Mouse (Mus musculus) myocyte (in vitro differentiated cells): ENCODE data around the gene Ahcyl2. TPM values are rescaled to one million over a fixed set of nuclear protein-coding genes. Genes with fewer than 3 reads are reported as not detected.

Experiments
- H3K27me3 ChIP-seq: one replicate; pipeline ENCODE4 v1.6.1; 2011; ENCODE audit not compliant: control insufficient read depth, insufficient read depth, insufficient read length
- H3K36me3 ChIP-seq: one replicate; pipeline ENCODE4 v1.6.1; 2011; ENCODE audit not compliant: control insufficient read depth, insufficient read depth
- H3K4me2 ChIP-seq: one replicate; pipeline ENCODE4 v1.6.1; 2011; ENCODE audit warnings: low read depth, control low read depth
- H3K4me3 ChIP-seq: one replicate; pipeline ENCODE4 v1.5.1; 2011; ENCODE audit warnings: mild to moderate bottlenecking, control low read depth, moderate library complexity
- H3K79me2 ChIP-seq: one replicate; pipeline ENCODE4 v1.6.1; 2011; ENCODE audit not compliant: control insufficient read depth, insufficient read depth
- H3ac ChIP-seq: one replicate; pipeline ENCODE4 v1.6.1; 2011; ENCODE audit not compliant: control insufficient read depth, insufficient read length
- CEBPB ChIP-seq: IDR thresholded peaks from 2 replicates; pipeline ENCODE4 v1.6.1; 2011; ENCODE audit warnings: mild to moderate bottlenecking, moderate library complexity; ENCODE audit not compliant: poor library complexity, insufficient read depth, severe bottlenecking
- E2F4 ChIP-seq: IDR thresholded peaks from one replicate; pipeline ENCODE4 v1.6.1; 2011; ENCODE audit warnings: mild to moderate bottlenecking, control low read depth, moderate library complexity; ENCODE audit not compliant: insufficient read depth
- MAX ChIP-seq: IDR thresholded peaks from one replicate; pipeline ENCODE4 v1.6.1; 2011; ENCODE audit warnings: low read depth, mild to moderate bottlenecking, control low read depth
- MYOD1 ChIP-seq, 3 experiments: IDR thresholded peaks; one replicate each; pipeline ENCODE4 v1.6.1; 2011; ENCODE audit warnings: control low read depth in 2 of 3, low read depth in 2 of 3, mild to moderate bottlenecking in 2 of 3, moderate library complexity in 1 of 3; ENCODE audit not compliant: insufficient read length in 2 of 3, control insufficient read depth in 1 of 3
- MYOG ChIP-seq, 3 experiments: IDR thresholded peaks; one replicate each; pipeline ENCODE4 v1.6.1; 2011; ENCODE audit warnings: control low read depth in 2 of 3, low read depth in 2 of 3, mild to moderate bottlenecking in 2 of 3; ENCODE audit not compliant: insufficient read length in 2 of 3, control insufficient read depth in 1 of 3, insufficient read depth in 1 of 3
- POLR2A ChIP-seq: IDR thresholded peaks from one replicate; pipeline ENCODE4 v1.6.1; 2011; ENCODE audit warnings: low read depth, mild to moderate bottlenecking, control low read depth, moderate library complexity; ENCODE audit not compliant: insufficient read length
- POLR2AphosphoS2 ChIP-seq: IDR thresholded peaks from one replicate; pipeline ENCODE4 v1.6.1; 2011; ENCODE audit warnings: low read depth, control low read depth; ENCODE audit not compliant: insufficient read length
- REST ChIP-seq: IDR thresholded peaks from one replicate; pipeline ENCODE4 v1.6.1; 2011; ENCODE audit warnings: mild to moderate bottlenecking, control low read depth, moderate library complexity; ENCODE audit not compliant: insufficient read depth, insufficient read length
- SRF ChIP-seq: IDR thresholded peaks from one replicate; pipeline ENCODE4 v1.6.1; 2011; ENCODE audit warnings: low read depth; ENCODE audit not compliant: control insufficient read depth, insufficient read length
- TCF12 ChIP-seq: IDR thresholded peaks from one replicate; pipeline ENCODE4 v1.6.1; 2011; ENCODE audit warnings: mild to moderate bottlenecking, control low read depth; ENCODE audit not compliant: poor library complexity, insufficient read depth, severe bottlenecking
- TCF3 ChIP-seq: IDR thresholded peaks from one replicate; pipeline ENCODE4 v1.6.1; 2011; ENCODE audit warnings: low read depth, control low read depth; ENCODE audit not compliant: insufficient read length
- USF1 ChIP-seq: IDR thresholded peaks from one replicate; pipeline ENCODE4 v1.6.1; 2011; ENCODE audit warnings: low read depth, mild to moderate bottlenecking, control low read depth, moderate library complexity
- polyA plus RNA-seq: library from polyadenylated mRNA; unstranded; fragments of >200 nt; fragmentation: generic; extraction: Trizol; gene quantifications from one replicate; pipeline ENCODE4 v1.2.1, GENCODE M21; 2012; ENCODE audit warnings: missing spikeins

The Ahcyl2 gene
- polyA plus RNA-seq, 1 experiment, result 10.1 TPM

DNA sequence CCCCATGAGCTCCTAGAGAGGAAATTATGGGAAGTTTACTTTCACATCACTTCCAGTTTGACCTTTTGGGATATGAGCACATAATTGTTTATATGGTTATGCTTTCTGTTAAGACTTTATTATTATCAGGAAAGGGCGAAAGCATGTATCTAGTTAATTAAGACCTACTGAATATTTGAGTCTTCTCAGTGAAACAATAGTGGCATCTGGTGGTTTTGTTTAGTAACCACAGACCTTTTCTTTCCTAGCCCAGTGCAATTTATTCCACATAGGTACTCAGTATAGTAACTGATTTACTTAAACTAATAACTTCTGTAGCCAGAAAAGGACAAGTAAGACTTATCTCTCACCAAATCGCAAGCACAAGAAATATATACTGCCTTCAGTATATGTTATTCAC, 178.8 kb downstream of the Ahcyl2 start:
- Histone ChIP-seq H3K4me3 (no peak overlapping the region), H3K36me3 (peaks cover 3% of the 10 kb centered on the region), H3K4me2 (no peak overlapping the region), H3K27me3 (no peaks in the 10 kb centered on the region), H3K79me2 (no peaks in the 10 kb centered on the region), H3ac (no peak overlapping the region)
- TF ChIP-seq MAX (no peak), TCF12 (no peak), MYOD1 (IDR thresholded peaks at IDR 0.05; ENCODE audit: control insufficient read depth in 1 of 3, insufficient read length in 2 of 3, low read depth in 2 of 3) (no peak), SRF (no peak), CEBPB (no peak), TCF3 (no peak), USF1 (no peak), REST (no peak), MYOG (IDR thresholded peaks at IDR 0.05; ENCODE audit: control insufficient read depth in 1 of 3, insufficient read depth in 1 of 3, insufficient read length in 2 of 3, low read depth in 2 of 3) (no peak), E2F4 (no peak), POLR2AphosphoS2 (no peak), POLR2A (no peak)

DNA sequence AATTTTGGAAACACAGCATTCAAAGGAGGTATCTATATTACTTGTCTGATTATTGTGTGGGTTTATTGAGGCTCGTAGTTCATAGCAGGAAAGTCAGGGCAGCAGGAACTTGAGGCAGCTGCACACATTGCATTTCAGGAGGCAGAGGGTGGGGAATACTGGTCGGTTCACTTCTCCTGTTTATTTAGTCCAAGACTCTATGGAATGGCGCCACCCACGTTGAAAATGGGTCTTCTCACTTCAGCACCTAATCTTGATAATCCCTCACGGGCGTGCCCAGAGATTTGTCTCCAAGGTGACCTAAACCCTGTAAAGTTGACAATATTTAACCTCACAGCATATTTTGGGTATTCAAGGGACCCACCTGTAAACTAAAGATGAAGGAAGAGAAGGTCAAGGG, 180.0 kb downstream of the Ahcyl2 start:
- H3K4me3 ChIP-seq, result no peak overlapping the region
- H3K79me2 ChIP-seq, result no peaks in the 10 kb centered on the region
- no peaks in the 10 kb centered on the region for H3K27me3 ChIP-seq
- no peak overlapping the region for H3K4me2 ChIP-seq
- no peak overlapping the region for H3ac ChIP-seq
- TF ChIP-seq USF1 (no peak), TCF12 (no peak), POLR2AphosphoS2 (no peak)
- peaks cover 3% of the 10 kb centered on the region for H3K36me3 ChIP-seq

DNA sequence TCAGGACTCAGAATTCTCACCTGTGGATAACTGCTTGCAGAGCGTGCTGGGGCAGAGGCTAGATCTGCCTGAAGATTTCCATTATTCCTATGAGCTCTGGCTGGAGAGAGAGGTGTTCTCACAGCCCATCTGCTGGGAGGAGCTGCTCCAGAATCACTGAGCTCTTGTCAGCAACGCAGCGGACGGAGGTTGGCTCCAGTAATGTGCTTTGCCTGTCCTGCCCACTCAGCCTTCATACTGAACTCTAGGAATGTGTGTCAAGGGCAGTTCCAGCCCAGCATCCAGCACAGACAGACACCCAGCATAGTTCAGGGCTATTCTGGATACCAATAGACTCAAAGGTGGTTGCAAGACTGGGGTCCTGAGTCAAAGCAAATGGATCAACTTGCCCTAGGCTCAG, 188.9 kb downstream of the Ahcyl2 start:
- no peaks in the 10 kb centered on the region for H3K36me3 ChIP-seq
- no peak overlapping the region for H3ac ChIP-seq
- H3K4me2 ChIP-seq, result no peak overlapping the region
- no peak overlapping the region for H3K4me3 ChIP-seq
- TF ChIP-seq MYOG (IDR thresholded peaks at IDR 0.05; ENCODE audit: control insufficient read depth in 1 of 3, insufficient read depth in 1 of 3, insufficient read length in 2 of 3, low read depth in 2 of 3) (no peak), CEBPB (no peak), REST (no peak), TCF3 (no peak), POLR2A (no peak), MYOD1 (IDR thresholded peaks at IDR 0.05; ENCODE audit: control insufficient read depth in 1 of 3, insufficient read length in 2 of 3, low read depth in 2 of 3) (no peak), MAX (no peak), POLR2AphosphoS2 (no peak), TCF12 (no peak)
- H3K27me3 ChIP-seq, result no peaks in the 10 kb centered on the region
- H3K79me2 ChIP-seq, result no peaks in the 10 kb centered on the region

DNA sequence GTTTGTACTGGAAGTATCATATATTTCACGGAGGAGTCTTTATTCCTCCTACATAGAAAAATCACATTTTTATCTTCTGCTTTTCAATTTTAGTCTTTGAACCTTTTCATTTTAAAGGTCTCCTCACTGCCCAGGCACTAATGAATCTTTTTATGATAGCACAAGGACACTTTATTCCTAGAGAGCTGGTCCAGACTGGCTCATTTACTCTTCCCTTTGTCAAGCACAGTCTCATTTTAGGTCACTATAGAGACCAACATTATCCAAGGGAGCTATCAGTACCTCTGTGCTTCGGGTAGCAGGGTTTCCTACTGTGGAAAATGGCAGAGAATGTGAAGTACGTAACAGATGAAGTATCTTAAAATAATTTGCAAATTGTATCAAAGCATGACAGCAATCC, 190.9 kb downstream of the Ahcyl2 start:
- no peaks in the 10 kb centered on the region for H3K79me2 ChIP-seq
- no peak overlapping the region for H3K4me2 ChIP-seq
- H3K27me3 ChIP-seq, result no peaks in the 10 kb centered on the region
- no peak overlapping the region for H3K4me3 ChIP-seq
- TF ChIP-seq USF1, result no peak
- TF ChIP-seq SRF, result no peak
- no peak for TF ChIP-seq TCF3
- no peaks in the 10 kb centered on the region for H3K36me3 ChIP-seq
- H3ac ChIP-seq, result no peak overlapping the region

DNA sequence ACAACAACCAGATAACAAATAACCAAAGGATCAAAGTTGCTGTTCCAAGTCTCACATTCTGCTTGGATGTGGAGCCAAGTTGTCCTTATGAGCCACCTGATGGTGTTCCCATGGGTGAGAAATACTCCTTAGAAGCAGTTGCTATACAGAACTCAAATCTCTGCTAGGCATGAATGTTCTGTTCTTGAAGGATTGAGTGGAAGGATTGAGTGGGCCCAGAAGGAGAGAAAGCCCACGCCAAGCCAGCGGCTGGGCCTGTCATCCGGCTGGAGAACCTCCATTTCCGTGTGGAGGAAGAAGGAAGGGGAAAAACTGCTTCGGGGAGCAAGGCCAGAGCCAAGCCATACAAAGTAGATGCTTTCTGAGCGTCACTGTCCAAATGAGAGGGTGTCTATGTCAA, 193.3 kb downstream of the Ahcyl2 start:
- H3K4me3 ChIP-seq, result no peak overlapping the region
- H3ac ChIP-seq, result no peak overlapping the region
- H3K79me2 ChIP-seq, result no peaks in the 10 kb centered on the region
- no peaks in the 10 kb centered on the region for H3K36me3 ChIP-seq
- no peaks in the 10 kb centered on the region for H3K27me3 ChIP-seq
- H3K4me2 ChIP-seq, result no peak overlapping the region
- TF ChIP-seq MYOD1 (IDR thresholded peaks at IDR 0.05; ENCODE audit: control insufficient read depth in 1 of 3, insufficient read length in 2 of 3, low read depth in 2 of 3), result no peak
- no peak for TF ChIP-seq E2F4
- no peak for TF ChIP-seq TCF12
- no peak for TF ChIP-seq POLR2AphosphoS2
- no peak for TF ChIP-seq MYOG (IDR thresholded peaks at IDR 0.05; ENCODE audit: control insufficient read depth in 1 of 3, insufficient read depth in 1 of 3, insufficient read length in 2 of 3, low read depth in 2 of 3)
- no peak for TF ChIP-seq USF1
- no peak for TF ChIP-seq SRF
- no peak for TF ChIP-seq REST

Other genes starting within 250 kb of the Ahcyl2 start
- 0.32 TPM for gene Irf5, start 241.4 kb upstream of the Ahcyl2 start, polyA plus RNA-seq
- gene Tnpo3, start 158.1 kb upstream of the Ahcyl2 start, polyA plus RNA-seq, result 25.6 TPM
- 8.6 TPM for gene Tspan33, start 73.8 kb upstream of the Ahcyl2 start, polyA plus RNA-seq
- gene Smo, start 32.5 kb upstream of the Ahcyl2 start, polyA plus RNA-seq, result 30.2 TPM
- 0.83 TPM for gene Strip2, start 149.0 kb downstream of the Ahcyl2 start, polyA plus RNA-seq